Mouse (Mus musculus) monocyte, adult 59 days (primary cell): ENCODE data around the gene Gdnf. TPM values are rescaled to one million over a fixed set of nuclear protein-coding genes. Genes with fewer than 3 reads are reported as not detected.

Experiments
- total RNA-seq, 2 experiments: library from RNA; stranded (reverse); gene quantifications; one replicate each; pipeline ENCODE4 v1.2.4; 2023

Gdnf gene
- under 1 TPM; 0.29 to 0.70 TPM for total RNA-seq

GRCm38 (mm10) chr15:7810556-7811252 lies at the start of gene Gdnf:
TSS of gene Gdnf (plus strand) at chr15:7810846.

